Mouse (Mus musculus) liver, postnatal 0 days (tissue): ENCODE results near the gene Esf1.

Source experiments
- CTCF ChIP-seq: sonication (generic); IDR thresholded peaks from 2 replicates; pipeline ENCODE4 v1.5.1; 2016; ENCODE audit warnings: antibody characterized with exemption, low read depth
- EP300 ChIP-seq: IDR thresholded peaks from 2 replicates; pipeline ENCODE4 v1.6.1; 2016; ENCODE audit warnings: antibody characterized with exemption, low read depth, mild to moderate bottlenecking

- TF ChIP-seq EP300 (no peak), CTCF (no peak)
Measured at GRCm38 (mm10) chr2:140169057-140169456, 1.3 kb downstream of the Esf1 start.
